Mouse (Mus musculus): ENCODE data around the gene Abca8b.
"Not testable (repeated sequence)": the region's sequence is repeated elsewhere in the genome, so short reads cannot be mapped to it uniquely, and the experiment has no call there.

Abca8b gene

DNA sequence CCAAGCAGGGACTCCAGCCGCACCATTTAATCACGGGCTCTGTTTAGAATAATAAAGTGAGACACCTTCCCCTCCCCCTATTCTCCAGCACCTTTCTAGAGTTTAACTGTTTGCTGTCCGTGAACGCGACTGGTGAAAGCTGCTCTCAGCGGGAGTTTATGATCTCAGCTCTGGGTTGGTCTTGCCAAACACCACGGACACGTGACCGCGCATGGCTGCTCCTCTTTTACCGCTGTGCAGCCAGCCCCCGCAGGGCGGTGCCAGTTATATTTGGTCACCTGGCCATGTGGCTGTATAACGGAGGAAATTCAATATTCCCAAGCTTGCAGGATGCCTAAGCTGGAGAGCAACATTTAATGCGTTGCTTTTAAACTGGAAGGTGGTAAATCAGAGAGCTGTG lies at the start of gene Abca8b:
Gene Abca8b (minus strand): TSS at position 222 of the 400 bp plus-strand sequence.
- DNase-seq (ENCODE audit: low read depth, low spot score) = peak; percentile 67

DNA sequence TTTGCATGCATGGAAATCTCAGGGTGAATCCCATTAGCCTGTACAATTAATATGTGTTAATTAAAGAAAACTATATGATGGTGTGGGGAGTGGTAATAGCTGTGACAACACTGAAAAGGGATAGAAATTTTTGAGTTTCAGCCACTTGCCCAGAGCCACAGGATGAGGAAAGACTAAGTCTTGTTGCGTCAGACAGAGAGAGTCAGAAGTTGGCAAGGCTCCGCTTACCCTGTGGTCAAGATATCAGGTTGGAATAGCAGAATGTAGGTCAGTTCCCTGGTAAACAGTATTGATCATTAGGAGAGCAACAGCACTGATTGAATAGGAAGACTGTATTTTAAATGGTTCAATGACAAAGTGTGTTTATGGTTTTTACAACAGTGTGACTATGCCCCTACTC lies 42.1 kb upstream of the Abca8b start:
- no peak for DNase-seq (ENCODE audit: low read depth, low spot score)

DNA sequence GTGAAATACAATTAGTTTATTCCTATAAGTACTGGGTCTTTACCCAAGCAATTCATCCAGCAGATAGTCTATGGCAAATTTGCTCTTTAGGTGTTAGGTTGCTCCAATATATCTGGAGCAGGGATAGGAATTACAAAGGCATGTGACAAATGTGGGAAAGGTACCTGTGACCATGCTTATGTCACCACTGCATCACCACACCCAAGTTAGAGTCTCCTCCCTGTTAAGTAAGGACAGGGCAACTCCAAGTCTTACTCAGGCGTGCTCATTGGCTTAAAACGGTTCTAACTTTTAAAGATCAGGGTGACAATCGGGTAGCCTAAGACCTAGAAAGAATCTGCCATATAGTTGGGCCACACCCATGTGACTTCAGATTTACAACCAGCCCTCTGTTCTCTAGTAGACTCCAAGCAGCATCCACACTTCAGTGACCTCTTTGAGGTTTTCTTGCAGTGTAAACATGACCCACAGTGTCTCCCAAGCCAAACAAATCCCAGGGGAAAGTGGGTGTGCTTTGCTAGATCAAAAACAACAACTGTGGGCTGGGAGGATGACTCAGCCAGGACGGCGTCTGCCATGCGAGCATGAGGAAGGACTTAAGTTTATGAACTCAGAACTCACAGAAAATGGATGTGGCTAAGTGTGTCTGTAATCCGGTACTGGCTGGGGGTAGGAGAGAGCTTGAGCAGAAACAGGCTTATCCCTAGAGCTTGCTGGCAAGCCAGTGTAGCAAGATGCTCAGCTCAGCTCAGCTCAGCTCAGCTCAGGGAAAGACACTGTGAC lies 33.5 kb upstream of the Abca8b start:
- no peak for DNase-seq (ENCODE audit: low read depth, low spot score)

DNA sequence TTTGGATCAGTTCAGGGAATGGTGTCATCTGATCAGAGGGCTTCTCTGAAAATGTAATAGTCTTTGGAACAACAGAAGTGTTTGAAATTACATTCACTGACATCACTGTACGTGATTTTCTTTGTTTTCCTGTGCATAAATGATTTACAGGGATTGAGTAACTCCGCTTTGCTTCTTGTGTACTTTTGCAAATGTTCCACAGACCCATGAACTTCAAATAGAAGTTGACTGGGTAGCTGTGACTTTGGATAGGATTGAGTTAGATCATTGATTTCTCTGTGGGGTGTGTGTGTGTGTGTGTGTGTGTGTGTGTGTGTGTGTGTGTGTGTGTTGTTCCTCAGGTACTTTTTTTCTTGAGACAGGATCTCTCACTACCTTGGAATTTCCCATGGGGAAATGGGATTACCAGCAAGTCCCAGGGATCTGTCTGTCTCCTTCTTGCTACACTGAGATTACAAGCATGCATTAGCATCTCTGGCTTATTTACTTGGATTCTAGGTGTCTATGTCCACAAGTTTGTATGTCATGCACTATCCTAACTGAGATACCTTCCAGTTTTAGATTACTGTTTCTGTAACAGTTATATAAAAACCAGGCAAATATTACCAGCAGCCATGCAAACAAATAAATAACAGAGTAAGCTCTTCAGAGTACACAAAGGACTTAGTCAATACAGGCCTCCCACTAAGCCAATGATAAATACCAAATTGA lies 15.3 kb upstream of the Abca8b start:
- no peak for DNase-seq (ENCODE audit: low read depth, low spot score)

DNA sequence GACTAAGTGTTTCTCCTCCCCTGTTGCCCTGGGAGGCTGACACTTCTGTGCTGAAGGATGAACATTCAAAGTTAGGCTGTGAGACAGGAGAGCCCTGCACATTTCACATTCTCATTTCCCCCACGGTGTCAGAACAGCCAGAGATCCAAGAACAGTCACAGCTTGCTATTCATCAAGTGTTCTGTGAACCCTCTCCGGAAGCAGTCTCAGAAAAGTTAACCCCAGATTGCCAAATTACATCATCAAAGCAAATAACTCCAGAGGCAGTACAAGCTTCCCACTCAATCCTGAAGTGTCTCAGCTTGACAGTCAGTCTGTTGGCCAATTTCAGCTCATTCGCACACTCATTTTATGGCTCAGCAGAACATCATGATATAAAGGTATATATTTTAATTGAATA lies 632 bp downstream of the Abca8b start:
- no peak for DNase-seq (ENCODE audit: low read depth, low spot score)

DNA sequence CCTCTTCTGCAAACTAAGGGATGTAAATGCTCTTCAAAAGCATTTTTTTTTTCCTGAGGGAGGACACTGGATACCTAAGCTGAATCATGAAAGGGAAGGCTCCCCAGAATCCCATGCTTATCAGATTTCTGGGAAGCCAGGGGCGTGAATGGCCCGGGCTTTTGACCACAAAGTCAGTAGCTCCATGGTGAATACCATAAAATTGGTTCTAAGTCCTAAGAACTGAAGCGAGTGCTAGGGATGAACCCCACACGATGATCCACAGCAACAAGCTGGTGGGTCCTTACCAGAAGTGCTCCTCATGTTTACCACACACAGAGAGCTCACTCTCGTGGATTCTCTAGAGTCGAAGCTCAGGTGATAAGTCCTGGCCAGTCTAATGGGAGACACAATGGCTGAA lies 1.6 kb downstream of the Abca8b start:
- no peak for DNase-seq (ENCODE audit: low read depth, low spot score)

DNA sequence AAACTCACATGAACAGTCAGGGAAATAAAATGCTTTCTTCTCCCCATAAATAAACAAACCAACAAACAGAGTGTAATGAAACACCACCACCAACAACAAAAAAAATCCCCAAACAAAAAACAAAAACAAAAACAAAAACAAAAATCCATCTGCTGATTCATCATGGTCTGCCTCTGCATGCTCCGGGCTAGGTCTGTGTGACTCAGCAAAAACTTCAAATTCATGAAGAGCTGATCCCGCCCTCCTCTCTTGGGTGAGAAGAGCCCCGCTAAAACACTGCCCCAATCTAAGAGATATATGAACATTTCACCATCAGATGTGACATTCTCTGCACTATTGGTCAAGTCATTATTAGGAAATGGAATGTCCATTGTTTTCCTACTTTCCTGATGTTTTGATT lies 4.4 kb downstream of the Abca8b start:
- DNase-seq (ENCODE audit: low read depth, low spot score) = no peak

DNA sequence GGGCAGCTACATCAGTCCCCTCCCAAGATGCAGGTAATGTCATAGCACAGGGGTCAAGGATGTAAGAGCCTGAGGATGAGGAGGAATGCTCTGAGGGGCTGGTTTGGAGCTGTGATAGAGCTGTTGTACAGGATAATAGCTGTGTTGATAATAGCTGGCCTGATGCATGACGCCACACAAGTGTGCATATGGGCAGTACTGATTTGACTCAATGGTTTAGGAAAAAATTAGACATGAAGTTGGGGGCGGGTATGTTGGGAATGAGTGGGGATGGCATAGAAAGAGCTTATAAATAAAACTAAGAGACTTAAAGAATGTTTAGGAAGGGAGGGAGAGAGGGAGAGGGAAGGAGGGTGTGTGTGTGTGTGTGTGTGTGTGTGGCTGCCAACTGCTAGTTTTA lies 5.4 kb downstream of the Abca8b start:
- no peak for DNase-seq (ENCODE audit: low read depth, low spot score)

DNA sequence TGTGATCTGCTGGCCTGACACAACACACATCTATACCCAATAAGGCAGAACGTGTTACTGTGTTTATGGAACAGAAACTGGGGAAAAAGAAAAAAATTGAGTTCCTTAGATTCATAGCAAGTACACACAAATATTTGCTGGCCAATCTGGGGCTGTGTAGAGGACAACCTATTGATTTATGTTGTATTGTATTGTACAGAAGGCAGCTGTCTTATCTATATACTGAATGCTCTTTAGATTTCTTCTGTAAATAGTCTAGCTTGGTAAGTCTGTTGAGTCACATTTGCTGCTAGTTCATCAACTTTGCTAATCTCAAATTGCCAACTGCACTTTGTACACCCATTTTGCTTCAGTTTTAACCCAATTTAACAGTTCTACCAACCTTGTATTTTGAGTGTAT lies 7.5 kb downstream of the Abca8b start:
- DNase-seq (ENCODE audit: low read depth, low spot score) = no peak

DNA sequence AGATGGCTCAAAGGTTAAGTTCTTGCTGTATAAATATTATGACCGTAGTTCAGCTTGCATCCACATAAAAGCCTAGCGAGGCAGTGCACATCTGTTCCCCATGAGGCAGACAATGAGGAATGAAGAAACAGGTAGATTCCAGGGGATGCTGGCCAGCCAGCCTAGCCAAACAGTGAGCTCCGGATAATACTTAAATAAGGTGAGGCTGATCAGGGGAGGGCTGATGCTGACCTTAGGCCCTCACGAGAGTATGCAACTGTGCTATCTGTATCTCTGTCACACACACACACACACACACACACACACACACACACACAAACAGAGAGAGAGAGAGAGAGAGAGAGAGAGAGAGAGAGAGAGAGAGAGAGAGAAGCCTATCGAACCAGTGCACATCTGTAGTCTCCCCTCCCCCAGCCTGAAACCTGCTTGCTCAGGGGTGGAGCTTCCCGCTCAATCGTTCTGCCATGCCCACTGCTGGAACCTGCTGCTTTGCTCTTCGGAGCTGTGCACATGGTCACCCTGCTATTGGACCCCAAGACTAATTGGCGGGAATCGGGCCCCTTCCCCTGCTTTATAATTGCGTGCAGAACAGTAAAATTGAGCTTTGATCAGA lies 8.1 kb downstream of the Abca8b start:
- DNase-seq (ENCODE audit: low read depth, low spot score) = not testable (repeated sequence)

DNA sequence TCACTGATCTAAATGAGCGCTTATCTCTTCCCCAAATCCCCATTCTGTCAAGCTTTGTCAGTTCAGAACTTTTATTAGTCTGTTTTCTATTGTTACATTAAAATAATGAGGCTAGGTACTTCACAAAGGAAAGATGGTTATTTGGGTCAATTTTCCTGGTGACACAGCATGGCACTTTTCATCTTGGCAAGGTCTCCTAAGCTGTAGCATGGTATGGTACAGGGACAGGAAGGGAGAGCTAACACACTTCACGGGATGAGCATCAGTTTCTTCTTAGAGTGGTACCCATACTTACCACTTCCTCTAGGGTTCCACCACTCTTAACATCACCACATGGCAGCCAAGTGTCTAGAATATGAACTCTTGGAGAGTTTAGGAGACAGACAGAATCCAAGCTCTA lies 13.8 kb downstream of the Abca8b start:
- no peak for DNase-seq (ENCODE audit: low read depth, low spot score)

DNA sequence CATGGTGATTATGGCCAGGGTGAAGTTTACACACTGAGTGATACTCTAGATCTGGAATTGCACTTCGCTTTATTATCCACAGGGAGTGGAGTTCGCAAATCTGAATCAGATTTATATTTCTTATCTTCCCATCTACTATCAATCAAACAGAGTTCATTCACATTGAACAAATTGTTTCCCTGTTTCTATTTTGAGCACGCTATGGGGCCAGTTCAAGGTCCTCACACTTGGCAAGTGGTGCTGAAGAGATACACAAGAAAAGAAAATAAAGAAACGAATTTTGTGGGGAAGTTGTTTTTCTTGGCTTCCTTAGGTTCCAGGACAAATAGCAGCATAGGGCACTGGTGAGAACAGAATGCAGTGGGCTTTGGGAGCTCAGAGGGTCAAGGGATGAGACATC lies 25.1 kb downstream of the Abca8b start:
- DNase-seq (ENCODE audit: low read depth, low spot score) = no peak

DNA sequence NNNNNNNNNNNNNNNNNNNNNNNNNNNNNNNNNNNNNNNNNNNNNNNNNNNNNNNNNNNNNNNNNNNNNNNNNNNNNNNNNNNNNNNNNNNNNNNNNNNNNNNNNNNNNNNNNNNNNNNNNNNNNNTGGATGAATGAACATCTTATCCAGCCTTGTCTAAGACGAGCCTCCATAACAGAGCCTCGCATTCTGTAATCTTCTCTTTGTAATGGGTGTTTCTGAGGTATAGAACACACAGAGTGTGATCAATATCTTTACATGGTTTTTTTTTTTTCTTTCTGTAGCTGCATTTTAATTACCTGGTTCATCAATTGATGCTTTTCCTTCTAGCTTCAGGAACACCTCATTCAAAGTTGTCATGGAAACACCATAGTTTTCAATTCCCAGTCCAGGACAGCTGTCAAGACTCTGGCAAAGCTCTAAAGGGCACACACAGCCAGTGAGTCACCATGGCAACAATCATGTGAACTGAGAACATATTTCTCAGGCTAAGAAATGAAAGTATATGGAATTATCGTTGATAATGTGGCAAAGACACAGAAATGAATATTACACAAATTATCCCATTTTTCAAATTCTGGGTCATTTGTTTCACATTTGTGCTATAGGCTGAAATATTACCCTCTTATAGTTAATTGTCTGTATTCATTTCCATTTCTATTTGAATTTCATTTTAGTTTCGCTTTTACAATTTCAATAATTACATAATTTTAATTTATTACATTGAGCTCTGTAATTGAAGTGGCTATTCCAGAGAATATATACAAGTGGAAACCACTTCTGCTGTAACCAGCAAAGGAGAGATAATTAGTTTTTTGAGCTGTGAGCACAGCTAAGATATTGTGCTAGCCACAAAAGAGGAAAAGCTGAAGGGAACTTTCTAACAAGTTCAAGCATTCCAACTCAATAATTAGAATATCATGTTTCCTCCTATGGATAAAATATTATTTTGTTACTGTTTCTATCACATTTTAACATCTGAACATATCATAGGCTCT lies 33.9 kb downstream of the Abca8b start:
- no peak for DNase-seq (ENCODE audit: low read depth, low spot score)

DNA sequence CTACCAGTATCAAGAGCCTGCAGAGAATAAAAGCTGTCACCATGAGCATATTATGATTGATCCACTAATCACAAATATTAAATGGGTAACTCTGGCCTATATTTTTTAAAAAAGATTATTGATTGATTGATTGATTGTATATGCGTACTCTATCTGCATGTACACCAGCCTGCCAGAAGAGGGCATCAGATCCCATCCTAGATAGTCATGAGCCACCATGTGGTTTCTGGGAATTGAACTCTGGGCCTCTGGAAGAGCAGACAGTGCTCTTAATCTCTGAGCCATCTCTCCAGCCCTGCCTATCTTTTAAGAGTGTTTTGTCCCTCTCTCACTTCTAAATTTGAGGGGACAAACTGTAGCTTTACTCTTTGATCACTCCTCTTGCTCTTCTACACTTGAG lies 40.5 kb downstream of the Abca8b start:
- DNase-seq (ENCODE audit: low read depth, low spot score) = no peak

DNA sequence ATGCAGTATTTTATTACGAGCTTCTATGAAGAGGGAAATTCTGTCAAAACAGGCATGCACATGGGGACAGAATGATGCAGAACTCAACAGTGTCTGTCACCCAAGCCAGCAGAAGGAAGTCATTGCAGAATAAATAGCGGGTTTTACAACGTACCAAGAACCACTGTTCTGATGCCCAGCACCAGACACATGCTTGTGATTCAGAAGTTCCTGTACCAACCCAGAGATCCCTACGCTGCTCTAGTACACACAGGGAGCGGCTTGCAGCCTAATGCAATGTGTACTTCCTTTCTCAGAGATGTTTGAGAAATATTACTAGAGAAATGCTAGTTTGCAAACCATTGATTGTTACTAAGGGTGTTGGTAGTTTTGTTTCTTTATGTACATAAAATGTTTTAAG lies 58.7 kb downstream of the Abca8b start:
- DNase-seq (ENCODE audit: low read depth, low spot score) = no peak

DNA sequence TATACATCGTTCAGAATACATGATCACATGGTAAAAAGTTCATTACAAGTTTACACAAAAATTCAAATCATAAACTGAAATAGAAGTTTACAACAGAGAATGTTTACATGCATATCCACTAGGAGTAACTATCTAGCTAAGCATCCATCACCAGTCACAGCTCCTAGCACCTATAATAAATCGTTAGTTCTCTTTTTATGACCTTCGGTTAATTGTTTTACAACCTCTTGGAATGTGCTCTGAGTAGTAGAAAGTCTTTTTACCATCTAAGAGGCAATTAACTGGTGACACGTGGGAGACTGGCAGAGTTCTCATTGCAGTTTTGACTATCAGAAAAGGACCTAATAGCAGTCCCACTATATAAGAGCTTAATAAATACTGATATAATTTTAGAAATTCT lies 62.4 kb downstream of the Abca8b start:
- not testable (repeated sequence) for DNase-seq (ENCODE audit: low read depth, low spot score)

DNA sequence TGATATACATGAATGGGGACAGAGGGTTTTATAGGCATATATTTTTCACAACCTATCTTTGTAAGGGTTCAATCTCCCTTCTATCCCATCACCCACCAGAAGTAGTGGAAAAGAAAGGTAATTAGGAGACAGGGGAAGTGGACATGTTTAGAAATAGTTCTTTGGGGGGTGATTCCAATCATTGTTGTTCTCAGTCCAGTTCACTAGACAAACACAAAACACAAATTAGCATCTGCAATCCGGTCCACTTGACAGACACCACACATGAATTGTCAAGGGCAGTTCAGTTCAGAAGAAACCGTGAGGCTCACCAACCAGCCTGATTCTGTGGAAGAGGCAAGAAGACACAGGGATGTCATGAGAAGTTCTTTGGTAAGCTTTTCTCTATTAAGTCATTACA lies 67.2 kb downstream of the Abca8b start:
- DNase-seq (ENCODE audit: low read depth, low spot score) = no peak

DNA sequence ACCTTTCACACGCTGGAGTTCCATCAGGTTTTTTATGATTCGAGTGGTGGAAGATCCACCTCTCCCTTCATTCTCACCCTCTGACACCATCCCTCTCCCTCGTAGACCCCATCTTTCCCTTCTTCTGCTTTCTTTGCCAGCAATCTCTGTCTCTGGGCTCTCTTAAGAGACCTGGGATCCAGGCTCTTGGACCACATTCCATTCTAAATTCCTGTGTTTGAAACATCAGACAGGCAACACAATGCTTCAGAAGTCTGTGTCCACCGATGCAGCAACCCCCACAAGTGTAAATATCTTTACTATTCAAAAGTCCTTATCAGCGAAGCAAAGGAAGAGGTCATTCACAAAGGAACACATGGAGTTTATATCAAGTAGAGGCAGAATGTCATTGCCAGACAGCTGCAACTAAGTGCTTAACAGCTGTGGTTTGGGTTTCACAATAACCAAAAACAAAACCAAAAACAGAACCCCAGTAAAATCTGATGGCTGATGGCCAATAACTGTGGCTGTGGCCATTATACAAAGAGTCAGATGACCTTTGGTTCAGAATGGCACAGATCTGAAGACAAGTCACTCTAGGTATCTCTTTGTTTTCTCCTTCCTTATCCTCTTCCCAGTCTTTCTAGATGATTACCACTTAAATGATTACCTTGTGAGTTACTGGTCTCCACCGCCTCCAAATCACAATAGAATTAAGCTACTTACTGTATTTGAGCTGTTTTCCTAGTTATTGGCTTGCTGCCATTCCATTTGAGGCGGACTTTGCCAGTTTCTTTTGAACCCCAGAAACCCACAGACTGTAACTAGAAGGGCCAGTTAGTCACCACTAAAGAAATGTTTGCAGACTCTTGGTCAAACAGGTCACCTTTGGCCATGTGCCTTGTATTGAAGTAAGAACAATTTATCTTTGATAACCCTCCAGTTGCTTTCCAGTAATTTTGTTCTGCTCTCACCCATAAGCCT lies 68.6 kb downstream of the Abca8b start:
- DNase-seq (ENCODE audit: low read depth, low spot score) = no peak

DNA sequence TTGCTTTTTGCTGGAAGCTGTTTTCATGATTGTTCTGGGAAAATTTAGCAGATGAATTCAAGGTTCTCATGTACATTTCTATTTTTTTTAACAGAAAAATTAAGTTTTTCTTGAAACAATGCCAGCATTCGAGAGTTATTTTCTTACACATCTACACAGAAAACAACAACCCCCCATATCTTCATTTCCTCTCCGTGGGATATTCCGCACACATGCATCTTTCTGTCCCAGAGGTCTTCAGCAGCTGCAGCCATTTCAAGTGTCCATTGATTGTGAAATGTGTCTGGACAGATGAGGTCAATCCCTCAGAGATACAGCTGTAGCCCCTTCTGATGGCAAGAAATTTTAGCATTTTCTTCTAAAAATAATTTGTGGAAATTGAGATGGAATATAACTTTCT lies 73.4 kb downstream of the Abca8b start:
- DNase-seq (ENCODE audit: low read depth, low spot score) = no peak

DNA sequence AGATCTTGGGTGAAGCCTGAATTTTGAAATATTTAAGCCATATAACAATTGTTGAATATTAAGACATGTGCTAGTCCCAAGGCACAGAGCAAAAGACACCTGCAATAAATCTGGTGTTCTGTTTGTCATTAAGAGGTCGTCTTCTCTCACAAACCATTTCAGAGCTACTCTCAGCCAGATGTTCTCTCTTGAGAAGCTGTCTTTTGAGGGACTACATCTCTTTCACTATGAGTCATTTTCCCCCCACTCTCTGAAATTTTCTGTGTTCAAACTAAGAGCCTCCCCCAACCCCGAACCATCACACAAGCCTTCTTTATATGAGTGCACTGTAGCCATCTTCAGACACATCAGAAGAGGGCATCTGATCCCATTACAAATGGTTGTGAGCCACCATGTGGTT lies 76.2 kb downstream of the Abca8b start:
- DNase-seq (ENCODE audit: low read depth, low spot score) = no peak

DNA sequence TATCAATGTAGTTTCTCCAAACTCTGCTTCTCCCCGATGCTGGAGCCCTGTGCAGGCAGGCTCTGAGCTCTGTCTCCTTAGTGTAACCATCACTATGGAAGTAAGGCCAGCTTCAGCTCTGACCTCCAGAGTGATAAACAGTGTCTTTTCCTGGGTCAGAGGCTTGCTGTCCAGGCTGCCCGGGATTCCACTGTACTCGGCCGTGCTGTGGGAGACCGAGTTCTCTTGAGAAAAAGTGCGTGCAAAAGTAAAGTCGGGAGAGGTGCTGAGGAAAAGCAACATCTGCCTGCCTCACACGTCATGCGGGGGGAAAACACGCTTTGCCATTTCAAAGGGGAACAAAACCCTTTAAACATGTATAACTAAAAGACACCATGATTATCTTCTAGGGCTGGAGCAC lies 79.0 kb downstream of the Abca8b start:
- no peak for DNase-seq (ENCODE audit: low read depth, low spot score)

Measured in embryo, embryonic 11.5 days (tissue).